Mouse (Mus musculus) liver, adult 2 months (tissue): ENCODE measurements at regions not wholly inside any gene's neighbourhood (a gene's known extent, or its start where the extent isn't known, plus 50 kb on each side); places are given as distances from the start of the nearest gene placed in this dataset.
A peak's percentile ranks its signal among the peaks of the same experiment; 100 is the strongest.

Experiments
- DNase-seq: peaks from one replicate; pipeline ENCODE4 v3.0.0-alpha.2; 2011; ENCODE audit warnings: low read depth, low spot score; ENCODE audit errors: extremely low read depth
- H3K27ac ChIP-seq: fragments of 200-500 bp; replicated peaks from 2 replicates; pipeline ENCODE4 v1.5.1; 2012; ENCODE audit warnings: low read depth, mild to moderate bottlenecking, control low read depth, inconsistent platforms, low read length; ENCODE audit not compliant: insufficient read depth
- H3K27me3 ChIP-seq: fragments of 200-500 bp; 2 replicates; pipeline ENCODE4 v1.6.1; 2012; ENCODE audit warnings: mild to moderate bottlenecking, moderate library complexity, low read length, inconsistent platforms; ENCODE audit not compliant: control insufficient read depth, insufficient read depth
- H3K36me3 ChIP-seq: fragments of 200-500 bp; 2 replicates; pipeline ENCODE4 v1.6.1; 2012; ENCODE audit warnings: low read length, inconsistent platforms; ENCODE audit not compliant: control insufficient read depth, insufficient read depth
- H3K4me1 ChIP-seq: fragments of 200-500 bp; 2 replicates; pipeline ENCODE4 v1.6.1; 2011; ENCODE audit warnings: low read length; ENCODE audit not compliant: control insufficient read depth, insufficient read depth
- H3K4me3 ChIP-seq: fragments of 200-500 bp; 2 replicates; pipeline ENCODE4 v1.5.1; 2011; ENCODE audit warnings: low read depth, mild to moderate bottlenecking, control low read depth, low read length, moderate library complexity; ENCODE audit not compliant: insufficient read depth
- H3K79me2 ChIP-seq: fragments of 200-500 bp; 2 replicates; pipeline ENCODE4 v1.6.1; 2012; ENCODE audit warnings: inconsistent platforms, mild to moderate bottlenecking, low read length, moderate library complexity; ENCODE audit not compliant: control insufficient read depth, insufficient read depth
- H3K9ac ChIP-seq: fragments of 200-500 bp; 2 replicates; pipeline ENCODE4 v1.6.1; 2012; ENCODE audit warnings: low read depth, mild to moderate bottlenecking, control low read depth, inconsistent platforms, low read length
- CTCF ChIP-seq: fragments of 200-500 bp; IDR thresholded peaks from 2 replicates; pipeline ENCODE4 v1.5.1; 2011; ENCODE audit warnings: low read depth, low read length, control low read depth
- POLR2A ChIP-seq: fragments of 200-500 bp; IDR thresholded peaks from 2 replicates; pipeline ENCODE4 v1.6.1; 2011; ENCODE audit warnings: low read length, control low read depth; ENCODE audit not compliant: insufficient read depth; ENCODE audit errors: extremely low read depth
- WGBS: fragments of 180-500 bp; shearing (Covaris S2); methylation state at CpG from one replicate; pipeline ENCODE4 v1.1.7; 2018; 5-methylcytosine and 5-hydroxymethylcytosine counted together

DNA sequence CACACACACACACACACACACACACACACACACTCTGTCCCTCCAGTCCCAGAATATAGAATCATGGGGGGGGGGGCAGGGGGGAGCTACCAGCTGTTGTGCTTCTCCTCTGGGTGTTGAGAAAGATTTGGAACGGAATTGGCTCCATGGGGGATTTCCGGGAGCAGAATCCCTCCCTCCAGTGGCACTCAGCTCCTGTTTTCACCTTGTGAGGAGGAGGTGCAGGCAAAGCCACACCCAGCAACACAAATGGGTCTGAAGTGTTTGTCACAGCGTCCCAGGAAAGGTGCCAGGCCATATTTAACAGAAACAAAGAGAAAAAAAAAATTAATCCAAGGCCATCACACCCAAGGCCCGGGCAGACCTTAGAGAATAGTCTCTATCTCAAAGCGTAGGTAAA lies 301.4 kb upstream of the Klf3 start:
- Histone ChIP-seq H3K4me1 (peaks cover 10% of the 10 kb centered on the region; the same call in 1 of the 2 replicates), H3K79me2 (no peaks in the 10 kb centered on the region), H3K36me3 (no peaks in the 10 kb centered on the region), H3K27me3 (no peaks in the 10 kb centered on the region), H3K4me3 (no peak overlapping the region), H3K27ac (no peak overlapping the region), H3K9ac (no peak overlapping the region)
- 90% methylated on average over 5 of the region's 5 CpGs for WGBS
- no peak for DNase-seq
- TF ChIP-seq CTCF, result no peak
- TF ChIP-seq POLR2A, result no peak

- Histone ChIP-seq H3K79me2 (no peaks in the 10 kb centered on the region), H3K4me3 (no peak overlapping the region), H3K27me3 (no peaks in the 10 kb centered on the region), H3K27ac (0 out of 2 replicates have a peak overlapping the region, but pooled peaks have one; percentile 9), H3K36me3 (no peaks in the 10 kb centered on the region), H3K9ac (no peak overlapping the region), H3K4me1 (peaks cover 10% of the 10 kb centered on the region; the same call in 1 of the 2 replicates)
- no peak for TF ChIP-seq CTCF
- TF ChIP-seq POLR2A, result no peak
- WGBS, result 8% methylated on average over 4 of the region's 4 CpGs
- peak; percentile 75 for DNase-seq
Observed at GRCm38 (mm10) chr5:64503514-64503913, 299.7 kb upstream of the Klf3 start.

DNA sequence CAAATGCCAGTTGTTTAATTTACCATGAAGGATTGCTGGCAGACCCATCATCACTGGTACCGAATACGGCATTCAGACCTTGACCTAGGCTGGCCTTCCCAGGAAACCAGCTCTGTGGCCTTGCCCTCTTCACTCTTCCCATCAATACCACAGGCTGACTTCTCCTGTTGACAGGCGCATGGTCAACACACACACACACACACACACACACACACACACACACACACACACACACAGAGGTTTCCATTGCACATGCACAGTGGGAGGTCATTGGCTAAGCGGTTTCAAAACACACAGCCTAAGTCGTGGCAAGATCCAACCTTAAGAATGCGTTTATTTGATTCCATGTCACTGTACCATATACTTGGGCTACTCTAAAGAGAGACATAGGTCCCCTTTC lies 298.7 kb upstream of the Klf3 start:
- Histone ChIP-seq H3K79me2 (no peaks in the 10 kb centered on the region), H3K36me3 (no peaks in the 10 kb centered on the region), H3K27ac (no peak overlapping the region), H3K4me1 (peaks cover 10% of the 10 kb centered on the region; the same call in 1 of the 2 replicates), H3K27me3 (no peaks in the 10 kb centered on the region), H3K4me3 (no peak overlapping the region), H3K9ac (no peak overlapping the region)
- no peak for TF ChIP-seq CTCF
- peak; percentile 80 for DNase-seq
- 30% methylated on average over 6 of the region's 6 CpGs for WGBS

- no peaks in the 10 kb centered on the region for H3K27me3 ChIP-seq
- peak overlapping the region; percentile 32; the same call in 1 of the 2 replicates for H3K4me3 ChIP-seq
- H3K36me3 ChIP-seq, result no peaks in the 10 kb centered on the region
- H3K9ac ChIP-seq, result peak overlapping the region; percentile 37
- WGBS, result 2% methylated on average over 17 of the region's 17 CpGs
- H3K79me2 ChIP-seq, result no peaks in the 10 kb centered on the region
- DNase-seq, result peak; percentile 46
- H3K27ac ChIP-seq, result peak overlapping the region; percentile 62
- TF ChIP-seq CTCF (no peak), POLR2A (no peak)
- H3K4me1 ChIP-seq, result peaks cover 10% of the 10 kb centered on the region; the same call in 1 of the 2 replicates
Observed at GRCm38 (mm10) chr5:64505227-64505834, 297.9 kb upstream of the Klf3 start.

GRCm38 (mm10) chr5:64505835-64506600 lies 297.2 kb upstream of the Klf3 start:
- WGBS, result 3% methylated on average over 15 of the region's 15 CpGs

GRCm38 (mm10) chr5:64508565-64508964 lies 294.6 kb upstream of the Klf3 start:
- 96% methylated on average over 2 of the region's 2 CpGs for WGBS

More at GRCm38 (mm10) chr5:64505835-64506600, 297.2 kb upstream of the Klf3 start:
- H3K79me2 ChIP-seq, result no peaks in the 10 kb centered on the region
- H3K27ac ChIP-seq, result no peak overlapping the region
- no peaks in the 10 kb centered on the region for H3K27me3 ChIP-seq
- peak; percentile 47 for DNase-seq
- TF ChIP-seq POLR2A, result no peak
- TF ChIP-seq CTCF, result peak; percentile 98
- H3K36me3 ChIP-seq, result no peaks in the 10 kb centered on the region
- no peak overlapping the region for H3K9ac ChIP-seq
- H3K4me3 ChIP-seq, result 0 out of 2 replicates have a peak overlapping the region, but pooled peaks have one; percentile 11
- peaks cover 10% of the 10 kb centered on the region; the same call in 1 of the 2 replicates for H3K4me1 ChIP-seq

More at GRCm38 (mm10) chr5:64508565-64508964, 294.6 kb upstream of the Klf3 start:
- Histone ChIP-seq H3K79me2 (no peaks in the 10 kb centered on the region), H3K4me3 (no peak overlapping the region), H3K4me1 (peaks cover 7% of the 10 kb centered on the region; the same call in 1 of the 2 replicates), H3K9ac (no peak overlapping the region), H3K27ac (no peak overlapping the region), H3K36me3 (no peaks in the 10 kb centered on the region), H3K27me3 (no peaks in the 10 kb centered on the region)
- no peak for DNase-seq
- no peak for TF ChIP-seq POLR2A
- no peak for TF ChIP-seq CTCF
